Mouse (Mus musculus): ENCODE measurements around the gene Gtf3c5. TPM values are rescaled to one million over a fixed set of nuclear protein-coding genes. Genes with fewer than 3 reads are reported as not detected.
A peak's percentile ranks its signal among the peaks of the same experiment; 100 is the strongest.

The Gtf3c5 gene
- total and polyA plus RNA-seq, 3 experiments = 22.5 to 50.2 TPM; not detected in 1

DNA sequence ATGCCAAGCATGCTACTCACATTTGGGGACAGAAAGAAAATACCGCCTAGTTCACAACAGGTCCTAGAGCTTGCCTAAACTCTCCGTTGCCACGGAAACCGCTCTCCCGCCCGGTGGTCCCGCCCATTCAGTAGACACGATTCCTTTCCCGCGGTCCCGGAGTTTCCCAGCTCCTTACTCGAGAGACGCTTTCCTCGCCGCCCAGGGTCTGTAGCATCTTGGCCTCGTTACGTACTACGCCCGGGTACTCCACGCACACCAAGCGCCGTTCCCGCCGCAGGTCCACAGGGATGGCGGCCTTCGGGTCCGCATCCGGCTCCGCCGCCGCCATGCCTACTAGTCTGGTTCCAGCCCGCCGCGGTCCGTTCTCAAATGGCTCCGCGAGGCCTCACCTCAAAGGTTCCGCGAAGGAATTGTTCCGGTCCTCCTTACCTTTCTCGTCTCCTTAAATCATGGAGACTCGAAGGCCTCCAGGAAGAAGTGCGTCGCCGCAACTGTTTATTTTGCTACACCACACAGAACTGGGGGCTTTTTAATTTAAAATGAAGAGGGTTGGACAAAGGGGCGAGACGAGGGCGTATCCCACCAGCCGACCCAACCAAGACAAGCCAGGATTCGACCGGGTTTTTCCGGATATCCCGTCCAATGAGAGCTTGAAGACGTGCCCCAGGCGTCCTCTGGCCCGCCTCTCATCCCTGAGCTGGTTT, 751 bp downstream of the Gtf3c5 start (continued):
- 0 out of 2 replicates have a peak, but pooled peaks have one; percentile 77 for TF ChIP-seq MYC (IDR thresholded peaks at IDR 0.05; ENCODE audit: low read depth, low read length)
- no peak for TF ChIP-seq JUND (IDR thresholded peaks at IDR 0.05; ENCODE audit: low read depth, low read length)
- no peak for TF ChIP-seq GATA1 (IDR thresholded peaks at IDR 0.05; ENCODE audit: low read depth, low read length)
- peak; percentile 81 for TF ChIP-seq MAX (IDR thresholded peaks at IDR 0.05; ENCODE audit: low read length)
- TF ChIP-seq USF2 (IDR thresholded peaks at IDR 0.05; ENCODE audit: borderline replicate concordance in 1 of 2, insufficient read depth in 1 of 2, low read depth in 1 of 2, low read length in 2 of 2) = no peak
- no peak for TF ChIP-seq CTCF (IDR thresholded peaks at IDR 0.05 in 2 of 3, conservative IDR thresholded peaks at IDR 0.05 in 1 of 3; ENCODE audit: control insufficient read depth in 1 of 3, insufficient read depth in 1 of 3, low read depth in 2 of 3, low read length in 3 of 3, poor library complexity in 1 of 3, severe bottlenecking in 1 of 3)
- TF ChIP-seq NELFE (IDR thresholded peaks at IDR 0.05; ENCODE audit: low read depth, low read length) = peak; percentile 74
- peak; percentile 92 for TF ChIP-seq TBP (IDR thresholded peaks at IDR 0.05; ENCODE audit: low read depth, low read length)
- no peak for TF ChIP-seq CHD1 (IDR thresholded peaks at IDR 0.05; ENCODE audit: low read depth, low read length)
- peak; percentile 74 to 80 for TF ChIP-seq POLR2A (IDR thresholded peaks at IDR 0.05; ENCODE audit: control insufficient read depth in 1 of 2, insufficient read depth in 1 of 2, low read depth in 1 of 2, low read length in 2 of 2, poor library complexity in 1 of 2)
- TF ChIP-seq ZC3H11A (IDR thresholded peaks at IDR 0.05; ENCODE audit: low read depth, low read length) = no peak
- peak; percentile 69 for TF ChIP-seq MAZ (IDR thresholded peaks at IDR 0.05; ENCODE audit: low read depth, low read length)

DNA sequence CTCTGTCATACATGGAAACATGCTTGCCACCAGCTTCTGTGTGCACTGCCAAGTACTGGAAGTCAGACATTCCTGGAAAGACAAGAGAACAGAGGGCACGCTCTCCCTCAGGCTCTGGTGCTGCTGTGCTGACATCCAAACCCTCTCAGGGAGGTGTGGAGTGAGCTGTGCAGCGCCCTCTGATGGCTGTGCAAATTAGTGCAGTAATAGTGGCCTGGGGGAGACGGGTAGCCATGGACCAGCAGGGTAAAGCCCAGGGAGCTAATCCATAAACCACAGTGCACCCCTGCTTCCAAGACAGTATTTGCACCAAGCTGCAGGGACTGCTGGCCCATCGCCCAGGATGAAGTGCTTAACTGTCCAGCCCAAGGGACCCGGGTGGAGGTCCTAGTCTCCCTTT, 5.5 kb downstream of the Gtf3c5 start:
- H3K27ac ChIP-seq (ENCODE audit: control insufficient read depth, low read depth, low read length) = no peak overlapping the region
- H3K4me1 ChIP-seq (ENCODE audit: control insufficient read depth in 1 of 2, insufficient read depth in 2 of 2, low read length in 2 of 2) = no peaks in the 10 kb centered on the region
- no peaks in the 10 kb centered on the region for H3K9me3 ChIP-seq (replicated peaks; ENCODE audit: insufficient read depth, low read length)
- peak; percentile 64 to 81 (median 79) for TF ChIP-seq CTCF (IDR thresholded peaks at IDR 0.05 in 2 of 3, conservative IDR thresholded peaks at IDR 0.05 in 1 of 3; ENCODE audit: control insufficient read depth in 1 of 3, insufficient read depth in 1 of 3, low read depth in 2 of 3, low read length in 3 of 3, poor library complexity in 1 of 3, severe bottlenecking in 1 of 3)
- no peak for TF ChIP-seq MYB (IDR thresholded peaks at IDR 0.05; ENCODE audit: low read depth, low read length)
- no peak for TF ChIP-seq MXI1 (IDR thresholded peaks at IDR 0.05; ENCODE audit: low read depth, low read length)
- H3K36me3 ChIP-seq (ENCODE audit: control insufficient read depth in 1 of 2, insufficient read depth in 2 of 2, low read length in 2 of 2) = peaks cover 2 to 3% of the 10 kb centered on the region in 2 experiments; a peak in 3 of 4 replicates
- H3K27me3 ChIP-seq (ENCODE audit: control insufficient read depth in 1 of 2, insufficient read depth in 2 of 2, low read length in 2 of 2) = no peaks in the 10 kb centered on the region
- H3K4me3 ChIP-seq (ENCODE audit: control insufficient read depth in 1 of 2, insufficient read depth in 1 of 2, low read depth in 2 of 2, low read length in 2 of 2) = no peak overlapping the region
- DNase-seq (ENCODE audit: low read depth, low spot score) = peak; percentile 59
- H3K9ac ChIP-seq (ENCODE audit: control insufficient read depth, low read depth, low read length, poor library complexity, severe bottlenecking) = no peak overlapping the region
- H3K79me2 ChIP-seq (ENCODE audit: control insufficient read depth, insufficient read depth, low read length, poor library complexity) = peaks cover 5% of the 10 kb centered on the region

DNA sequence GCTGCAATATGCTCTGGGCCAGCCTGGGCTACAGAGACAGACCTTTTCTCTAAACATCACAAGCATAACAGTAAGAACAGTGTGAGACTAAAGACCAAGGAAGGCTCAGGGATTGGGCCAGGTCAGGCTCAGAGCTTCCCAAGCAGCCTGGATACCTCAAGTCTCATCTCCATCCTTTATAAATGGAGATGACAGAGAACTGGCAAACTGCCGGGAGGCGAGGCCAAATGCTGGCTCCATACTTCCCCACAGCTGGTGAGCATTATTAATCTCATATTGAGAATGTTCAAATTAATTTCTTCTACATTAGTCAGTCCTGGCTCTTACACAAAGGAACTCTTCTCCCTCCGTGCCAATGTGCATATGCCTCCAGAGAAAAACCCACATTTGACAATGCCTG, 6.7 kb downstream of the Gtf3c5 start:
- Histone ChIP-seq H3K9me3 (replicated peaks; ENCODE audit: insufficient read depth, low read length) (no peaks in the 10 kb centered on the region), H3K27ac (ENCODE audit: control insufficient read depth, low read depth, low read length) (no peak overlapping the region), H3K36me3 (ENCODE audit: control insufficient read depth in 1 of 2, insufficient read depth in 2 of 2, low read length in 2 of 2) (peaks cover 1 to 5% of the 10 kb centered on the region in 2 experiments; a peak in 3 of 4 replicates), H3K79me2 (ENCODE audit: control insufficient read depth, insufficient read depth, low read length, poor library complexity) (peaks cover 2% of the 10 kb centered on the region; the same call in 1 of the 2 replicates), H3K4me3 (ENCODE audit: control insufficient read depth in 1 of 2, insufficient read depth in 1 of 2, low read depth in 2 of 2, low read length in 2 of 2) (no peak overlapping the region), H3K27me3 (ENCODE audit: control insufficient read depth in 1 of 2, insufficient read depth in 2 of 2, low read length in 2 of 2) (no peaks in the 10 kb centered on the region), H3K9ac (ENCODE audit: control insufficient read depth, low read depth, low read length, poor library complexity, severe bottlenecking) (no peak overlapping the region), H3K4me1 (ENCODE audit: control insufficient read depth in 1 of 2, insufficient read depth in 2 of 2, low read length in 2 of 2) (no peaks in the 10 kb centered on the region)
- TF ChIP-seq CHD2 (IDR thresholded peaks at IDR 0.05; ENCODE audit: low read length) (no peak), ELF1 (IDR thresholded peaks at IDR 0.05; ENCODE audit: low read depth, low read length) (no peak), MEF2A (IDR thresholded peaks at IDR 0.05; ENCODE audit: extremely low read depth, insufficient replicate concordance, low read depth, low read length, poor library complexity, severe bottlenecking) (no peak), MXI1 (IDR thresholded peaks at IDR 0.05; ENCODE audit: low read depth, low read length) (no peak), EP300 (IDR thresholded peaks at IDR 0.05; ENCODE audit: low read depth in 1 of 2, low read length in 2 of 2) (no peak)
- DNase-seq (ENCODE audit: low read depth, low spot score) = no peak

All from MEL (cell line).